Mouse (Mus musculus) megakaryocyte-erythroid progenitor cell, adult 5-6 weeks (primary cell): ENCODE measurements around the gene Rfx3. TPM values are rescaled to one million over a fixed set of nuclear protein-coding genes. Genes with fewer than 3 reads are reported as not detected.
A peak's percentile ranks its signal among the peaks of the same experiment; 100 is the strongest.

Experiments
- ATAC-seq: replicated peaks from 2 replicates; pipeline ENCODE4 v1.8.0; 2016; ENCODE audit warnings: mild to moderate bottlenecking, inconsistent platforms; ENCODE audit not compliant: severe bottlenecking, poor library complexity, low FRiP score, low TSS enrichment
- total RNA-seq, 2 experiments: library from RNA; stranded (forward) in 1 of 2; stranded (reverse) in 1 of 2; fragments of 200-1000, 215-1000 nt in 1 of 2; fragments of >200 nt in 1 of 2; fragmentation: Nextera tagmentation in 1 of 2; gene quantifications; 2 replicates each; pipeline ENCODE4 v1.2.3; 2014 to 2017

Rfx3 gene
- total RNA-seq, 2 experiments from 2014 or later: 3.4 to 5.1 TPM

GRCm38 (mm10) chr19:27916446-27916845, 94.5 kb downstream of the Rfx3 start:
- no peak for ATAC-seq

GRCm38 (mm10) chr19:27906976-27907375, 104.0 kb downstream of the Rfx3 start:
- peak; percentile 86 for ATAC-seq

GRCm38 (mm10) chr19:27905976-27906375, 105.0 kb downstream of the Rfx3 start:
- peak; percentile 96 for ATAC-seq

GRCm38 (mm10) chr19:27905172-27905571, 105.8 kb downstream of the Rfx3 start:
- ATAC-seq: no peak

- ATAC-seq: no peak
Measured at GRCm38 (mm10) chr19:27904655-27905054, 106.3 kb downstream of the Rfx3 start.

- no peak for ATAC-seq
Measured at GRCm38 (mm10) chr19:27904209-27904608, 106.8 kb downstream of the Rfx3 start.

- ATAC-seq: no peak
Measured at GRCm38 (mm10) chr19:27902601-27903000, 108.4 kb downstream of the Rfx3 start.

- ATAC-seq: no peak
Measured at GRCm38 (mm10) chr19:27901693-27902092, 109.3 kb downstream of the Rfx3 start.

GRCm38 (mm10) chr19:27884520-27884919, 126.4 kb downstream of the Rfx3 start:
- ATAC-seq: peak; percentile 78; the same call in 1 of the 2 replicates

GRCm38 (mm10) chr19:27877429-27877828, 133.5 kb downstream of the Rfx3 start:
- ATAC-seq: no peak

GRCm38 (mm10) chr19:27870794-27871193, 140.2 kb downstream of the Rfx3 start:
- ATAC-seq: peak; percentile 79

GRCm38 (mm10) chr19:27859641-27860040, 151.3 kb downstream of the Rfx3 start:
- no peak for ATAC-seq

- ATAC-seq: no peak
Measured at GRCm38 (mm10) chr19:27848946-27849345, 162.0 kb downstream of the Rfx3 start.

GRCm38 (mm10) chr19:27847055-27847454, 163.9 kb downstream of the Rfx3 start:
- ATAC-seq: no peak

- no peak for ATAC-seq
Measured at GRCm38 (mm10) chr19:27838635-27839034, 172.3 kb downstream of the Rfx3 start.

GRCm38 (mm10) chr19:27838041-27838440, 172.9 kb downstream of the Rfx3 start:
- no peak for ATAC-seq

- peak; percentile 73 for ATAC-seq
Measured at GRCm38 (mm10) chr19:27832448-27832847, 178.5 kb downstream of the Rfx3 start.

- ATAC-seq: no peak
Measured at GRCm38 (mm10) chr19:27828316-27828715, 182.7 kb downstream of the Rfx3 start.

GRCm38 (mm10) chr19:27817661-27818060, 193.3 kb downstream of the Rfx3 start:
- no peak for ATAC-seq

- ATAC-seq: peak; percentile 99
Measured at GRCm38 (mm10) chr19:27780030-27780429, 230.9 kb downstream of the Rfx3 start.

GRCm38 (mm10) chr19:27770716-27771265, 240.2 kb downstream of the Rfx3 start:
- no peak for ATAC-seq

- ATAC-seq: no peak
Measured at GRCm38 (mm10) chr19:27768444-27768843, 242.5 kb downstream of the Rfx3 start.
